Mouse (Mus musculus) testis, postnatal 10 days (tissue): ENCODE measurements around the gene Atp8a2.

Source experiments
- DNase-seq: peaks from one replicate; pipeline ENCODE4 v3.0.0; 2021; ENCODE audit warnings: low spot score

The Atp8a2 gene

GRCm38 (mm10) chr14:60196884-60197283, at the start of gene Atp8a2:
Gene Atp8a2, minus strand, starts transcription at chr14:60197179.
- DNase-seq = no peak

GRCm38 (mm10) chr14:60238551-60238950, 41.6 kb upstream of the Atp8a2 start:
- DNase-seq = no peak

- no peak for DNase-seq
These were observed 22.9 kb upstream of the Atp8a2 start for GRCm38 (mm10) chr14:60219886-60220285.

GRCm38 (mm10) chr14:60217616-60218015, 20.6 kb upstream of the Atp8a2 start:
- DNase-seq = no peak

GRCm38 (mm10) chr14:60216125-60216524, 19.1 kb upstream of the Atp8a2 start:
- no peak for DNase-seq

GRCm38 (mm10) chr14:60215000-60215399, 18.0 kb upstream of the Atp8a2 start:
- DNase-seq = no peak

- no peak for DNase-seq
These were observed 17.1 kb upstream of the Atp8a2 start for GRCm38 (mm10) chr14:60214040-60214439.

GRCm38 (mm10) chr14:60209166-60209565, 12.2 kb upstream of the Atp8a2 start:
- no peak for DNase-seq

GRCm38 (mm10) chr14:60204993-60205392, 8.0 kb upstream of the Atp8a2 start:
- no peak for DNase-seq

GRCm38 (mm10) chr14:60195999-60196398, 980 bp downstream of the Atp8a2 start:
- no peak for DNase-seq

- no peak for DNase-seq
These were observed 2.4 kb downstream of the Atp8a2 start for GRCm38 (mm10) chr14:60194606-60195005.

GRCm38 (mm10) chr14:60189771-60190170, 7.2 kb downstream of the Atp8a2 start:
- DNase-seq = no peak

GRCm38 (mm10) chr14:60188201-60188825, 8.7 kb downstream of the Atp8a2 start:
- DNase-seq = no peak

GRCm38 (mm10) chr14:60181306-60181705, 15.7 kb downstream of the Atp8a2 start:
- no peak for DNase-seq

GRCm38 (mm10) chr14:60178571-60178955, 18.4 kb downstream of the Atp8a2 start:
- no peak for DNase-seq

- DNase-seq = peak; percentile 55
These were observed 19.1 kb downstream of the Atp8a2 start for GRCm38 (mm10) chr14:60177614-60178570.

- peak; percentile 82 for DNase-seq
These were observed 19.9 kb downstream of the Atp8a2 start for GRCm38 (mm10) chr14:60176891-60177613.

GRCm38 (mm10) chr14:60176469-60176890, 20.5 kb downstream of the Atp8a2 start:
- no peak for DNase-seq

GRCm38 (mm10) chr14:60172286-60173055, 24.5 kb downstream of the Atp8a2 start:
- DNase-seq = no peak

GRCm38 (mm10) chr14:60170845-60171610, 26.0 kb downstream of the Atp8a2 start:
- DNase-seq = no peak

- DNase-seq = no peak
These were observed 33.6 kb downstream of the Atp8a2 start for GRCm38 (mm10) chr14:60163367-60163766.
